ENCODE assay signal across 9 mouse cellular contexts in the genomic region with DNA sequence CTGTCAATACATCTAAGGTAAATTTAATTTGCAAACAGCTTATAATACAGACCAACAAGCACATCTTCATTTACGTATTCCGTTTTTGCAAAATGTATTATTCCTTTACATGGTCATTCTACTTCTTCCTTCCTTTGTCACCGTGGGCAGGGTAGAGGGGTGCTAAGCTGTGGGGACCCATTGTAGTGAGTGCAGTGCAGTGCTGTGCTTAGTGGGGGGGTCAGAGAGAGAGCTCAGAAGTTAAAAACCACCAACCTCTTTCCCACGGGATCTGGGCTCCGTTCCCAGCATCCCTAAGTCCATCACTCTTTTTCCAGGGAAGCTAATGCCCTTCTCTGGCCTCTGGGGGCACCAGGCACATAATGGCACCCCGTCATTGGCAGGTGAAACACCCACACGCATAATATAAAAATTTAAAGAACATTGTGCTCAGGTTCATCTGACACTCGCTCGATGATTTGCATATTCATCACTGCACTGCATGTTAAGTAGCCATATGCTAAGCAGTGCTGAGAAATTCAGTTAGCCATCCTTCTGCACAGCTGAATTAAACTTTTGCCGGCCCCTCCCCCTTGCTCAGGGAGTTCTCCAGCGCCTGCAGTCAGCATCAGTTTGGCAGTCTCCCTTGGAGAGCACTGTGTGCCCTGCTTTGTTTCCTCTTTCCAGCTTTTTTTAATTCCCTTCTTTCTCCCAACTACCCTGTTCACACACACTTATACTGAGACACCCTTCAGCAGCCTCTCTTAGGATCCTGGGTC. TPM values are rescaled to one million over a fixed set of nuclear protein-coding genes. Genes with fewer than 3 reads are reported as not detected.
A peak's percentile ranks its signal among the peaks of the same experiment; 100 is the strongest.
DNase-seq lines count a peak whose midpoint lies in the region; ATAC-seq lines count a peak whose summit lies in the region.
"Had no signal": no experiment of that assay in that cellular context is flagged by ENCODE, and none has a peak within 500 bp of the region (broad histone marks: within the 10 kb centered on the region; RNA-seq: fewer than 3 reads in every experiment).

No protein-coding gene starts in this region.

- H3K9me3 ChIP-seq in hindbrain, embryonic 10.5 days: no peaks in the 10 kb centered on the region

- H3K36me3 ChIP-seq in hindbrain, embryonic 10.5 days: no peaks in the 10 kb centered on the region

- H3K4me3 ChIP-seq in hindbrain, embryonic 10.5 days: peak overlapping the region; percentile 31

- peak; percentile 20 for DNase-seq in CD4-positive, CD25-positive, alpha-beta regulatory T cell, adult 2 months (ENCODE audit: low read depth, low spot score)
- peak; percentile 31 for DNase-seq in hindbrain, embryonic 10.5 days (ENCODE audit: low spot score)
- DNase-seq in mesoderm, embryonic 11.5 days (ENCODE audit: low read depth, low spot score): peak; percentile 20
- no peak for DNase-seq in ovary, adult 18-20 months (ENCODE audit: low spot score)
- no peak for DNase-seq in cerebellum, adult 9-11 months
- no peak for DNase-seq in ovary, postnatal 36 days (ENCODE audit: low spot score)

- H3K27ac ChIP-seq in hindbrain, embryonic 10.5 days: peak overlapping the region; percentile 59; the same call in 1 of the 2 replicates

- 28% methylated on average over 11 of the region's 11 CpGs for WGBS in hindbrain, embryonic 10.5 days

- peaks cover 38% of the 10 kb centered on the region for H3K4me1 ChIP-seq in hindbrain, embryonic 10.5 days (replicated peaks)

- no peaks in the 10 kb centered on the region for H3K27me3 ChIP-seq in hindbrain, embryonic 10.5 days (ENCODE audit: insufficient read depth, poor library complexity, severe bottlenecking)

- peak; percentile 59 for ATAC-seq in CD4-positive, CD25-positive, alpha-beta regulatory T cell, adult 4 months

RNA-seq across cellular contexts. Expression of a gene that starts 48.2 kb away (rescaled TPM):
- not detected for polyA plus RNA-seq in CD4-positive, CD25-positive, alpha-beta regulatory T cell, adult 4 months (2017; shearing (Covaris generic))
- not detected in 2 replicates for polyA plus RNA-seq in hindbrain, embryonic 10.5 days (2016; fragmentation: Nextera tagmentation; extraction: Ambion mirVana)
- polyA plus RNA-seq: large intestine, adult 2 months; small intestine, adult 2 months had no signal

Comparison
In these comparisons a context has a peak if more than half of its experiments do, and no peak if none do; other contexts are left out.
1. DNase-seq: peak in CD4-positive, CD25-positive, alpha-beta regulatory T cell, adult 2 months (single experiment), hindbrain, embryonic 10.5 days (single experiment) and mesoderm, embryonic 11.5 days (single experiment); none in ovary, adult 18-20 months (single experiment), cerebellum, adult 9-11 months (single experiment) and ovary, postnatal 36 days (single experiment).